9 mouse cellular contexts compared by ENCODE assay signal in genomic region chr14:111674664-111675147, GRCm38 (mm10). TPM values are rescaled to one million over a fixed set of nuclear protein-coding genes. Genes with fewer than 3 reads are reported as not detected.
DNase-seq lines count a peak whose midpoint lies in the region; ATAC-seq and TF ChIP-seq lines count a peak whose summit lies in the region.
"Had no signal": no experiment of that assay in that cellular context is flagged by ENCODE, and none has a peak within 500 bp of the region (broad histone marks: within the 10 kb centered on the region; RNA-seq: fewer than 3 reads in every experiment).

TSS of gene Slitrk5 (plus strand) at chr14:111675097.

- H3K4me2 ChIP-seq in embryonic facial prominence, embryonic 12.5 days (replicated peaks), result peak within 1 kb of the TSS; percentile 87
- H3K4me2 ChIP-seq in intestine, embryonic 16.5 days (ENCODE audit: low read depth, low read length), result peak within 1 kb of the TSS; percentile 99

- intact Hi-C loops in left cerebral cortex, postnatal 10 days (cut with DNase I), result loop anchor here (2.0 to 5.0 kb wide), 3 partner anchors 92 to 847 kb away; no protein-coding TSS in a partner anchor

- no peak for TF ChIP-seq POLR2A in brain, embryonic 14.5 days (IDR thresholded peaks at IDR 0.05; ENCODE audit: borderline replicate concordance, extremely low read depth, insufficient read depth, insufficient read length, poor library complexity, severe bottlenecking)

- no peaks in the 10 kb centered on the region for H3K9me3 ChIP-seq in embryonic facial prominence, embryonic 12.5 days
- no peaks in the 10 kb centered on the region for H3K9me3 ChIP-seq in intestine, embryonic 16.5 days (ENCODE audit: control insufficient read depth, low read length)

- peak within 1 kb of the TSS; percentile 88 for H3K27ac ChIP-seq in embryonic facial prominence, embryonic 12.5 days
- H3K27ac ChIP-seq in intestine, embryonic 16.5 days (ENCODE audit: low read length), result no peak within 1 kb of the TSS

- no peaks in the 10 kb centered on the region for H3K36me3 ChIP-seq in embryonic facial prominence, embryonic 12.5 days
- no peaks in the 10 kb centered on the region for H3K36me3 ChIP-seq in intestine, embryonic 16.5 days (ENCODE audit: control insufficient read depth, insufficient read depth, low read length)

- 2% methylated on average over 22 of the region's 22 CpGs for WGBS in embryonic facial prominence, embryonic 12.5 days
- under 1% methylated on average over 22 of the region's 22 CpGs for WGBS in intestine, embryonic 16.5 days

- TF ChIP-seq CTCF in brain, embryonic 14.5 days (IDR thresholded peaks at IDR 0.05; ENCODE audit: borderline replicate concordance, extremely low read depth, insufficient read depth, insufficient read length), result peak; percentile 97

- peak; percentile 69; the same call in 1 of the 2 replicates for ATAC-seq in embryonic facial prominence, embryonic 12.5 days (ENCODE audit: insufficient number of reproducible peaks, insufficient read depth, low FRiP score, low TSS enrichment)
- ATAC-seq in intestine, embryonic 16.5 days, result peak; percentile 85
- peak; percentile 80 for ATAC-seq in megakaryocyte, adult 5-6 weeks (ENCODE audit: poor library complexity, severe bottlenecking)

- no peaks in the 10 kb centered on the region for H3K4me1 ChIP-seq in embryonic facial prominence, embryonic 12.5 days
- H3K4me1 ChIP-seq in intestine, embryonic 16.5 days (ENCODE audit: control insufficient read depth, insufficient read depth, low read length), result peaks cover 4% of the 10 kb centered on the region; the same call in 1 of the 2 replicates

- peaks cover 12% of the 10 kb centered on the region for H3K27me3 ChIP-seq in embryonic facial prominence, embryonic 12.5 days
- H3K27me3 ChIP-seq in intestine, embryonic 16.5 days (replicated peaks; ENCODE audit: control insufficient read depth, insufficient read depth, low read length), result peaks cover 20% of the 10 kb centered on the region

- H3K4me3 ChIP-seq in embryonic facial prominence, embryonic 12.5 days, result peak within 1 kb of the TSS; percentile 63
- peak within 1 kb of the TSS; percentile 68 for H3K4me3 ChIP-seq in intestine, embryonic 16.5 days (ENCODE audit: low read length)
- H3K4me3 ChIP-seq: myocyte had no signal

- peak within 1 kb of the TSS; percentile 72 for H3K9ac ChIP-seq in embryonic facial prominence, embryonic 12.5 days
- peak within 1 kb of the TSS; percentile 68 for H3K9ac ChIP-seq in intestine, embryonic 16.5 days (ENCODE audit: low read depth, low read length)

- peak; percentile 95 for DNase-seq in brain, embryonic 14.5 days (ENCODE audit: low read depth)
- peak; percentile 92 for DNase-seq in heart, adult 11 months
- DNase-seq in left cerebral cortex, postnatal 10 days (ENCODE audit: extremely low spot score in 1 of 2, low spot score in 2 of 2), result peak; percentile 90 to 92
- peak; percentile 96 for DNase-seq in right cerebral cortex, postnatal 14 days
- DNase-seq in B cell, adult 2 months, result no peak

RNA-seq across cellular contexts. Expression of gene Slitrk5, which starts in this region (rescaled TPM):
- polyA plus RNA-seq in brain, embryonic 14.5 days (2012; rRNA removed), result 18.3 and 27.3 TPM in 2 replicates
- polyA plus RNA-seq in embryonic facial prominence, embryonic 12.5 days (2016; fragmentation: Nextera tagmentation; extraction: Ambion mirVana), result 11.9 and 12.2 TPM in 2 replicates
- polyA plus RNA-seq in intestine, embryonic 16.5 days (2015; fragmentation: Nextera tagmentation; extraction: Ambion mirVana), result 2.3 and 2.6 TPM in 2 replicates
- total RNA-seq in left cerebral cortex, postnatal 10 days (2021), result 10 to 100 TPM; 78.5 to 88.8 TPM
- not detected in 2 replicates for total RNA-seq in megakaryocyte, adult 5-6 weeks (2015)
- not detected in 2 replicates for total RNA-seq in megakaryocyte, adult 5-6 weeks (2017)

Comparison
In these comparisons a context has a peak if more than half of its experiments do, and no peak if none do; other contexts are left out.
1. RNA of gene Slitrk5 (total RNA-seq): 78.5 to 88.8 TPM in left cerebral cortex, postnatal 10 days; not detected in megakaryocyte, adult 5-6 weeks; every median in the first group is over 10 times any median in the second.
2. Peak in ATAC-seq in megakaryocyte, adult 5-6 weeks; RNA of the gene not detected or under 1 TPM.
3. DNase-seq: peak in brain, embryonic 14.5 days (single experiment), heart, adult 11 months (single experiment), left cerebral cortex, postnatal 10 days (2 of 2) and right cerebral cortex, postnatal 14 days (single experiment); none in B cell, adult 2 months (0 of 2).
4. Peak in every context shown above with its lines, with median percentiles within 50 percentile points of each other: ATAC-seq.